Mouse (Mus musculus): Measurements from ENCODE around the gene Dnm2. TPM values are rescaled to one million over a fixed set of nuclear protein-coding genes. Genes with fewer than 3 reads are reported as not detected.

Dnm2 gene
- polyA plus RNA-seq (2012; ENCODE audit: insufficient read depth, insufficient read length, missing spikeins), result 39.0 and 48.4 TPM in 2 replicates

DNA sequence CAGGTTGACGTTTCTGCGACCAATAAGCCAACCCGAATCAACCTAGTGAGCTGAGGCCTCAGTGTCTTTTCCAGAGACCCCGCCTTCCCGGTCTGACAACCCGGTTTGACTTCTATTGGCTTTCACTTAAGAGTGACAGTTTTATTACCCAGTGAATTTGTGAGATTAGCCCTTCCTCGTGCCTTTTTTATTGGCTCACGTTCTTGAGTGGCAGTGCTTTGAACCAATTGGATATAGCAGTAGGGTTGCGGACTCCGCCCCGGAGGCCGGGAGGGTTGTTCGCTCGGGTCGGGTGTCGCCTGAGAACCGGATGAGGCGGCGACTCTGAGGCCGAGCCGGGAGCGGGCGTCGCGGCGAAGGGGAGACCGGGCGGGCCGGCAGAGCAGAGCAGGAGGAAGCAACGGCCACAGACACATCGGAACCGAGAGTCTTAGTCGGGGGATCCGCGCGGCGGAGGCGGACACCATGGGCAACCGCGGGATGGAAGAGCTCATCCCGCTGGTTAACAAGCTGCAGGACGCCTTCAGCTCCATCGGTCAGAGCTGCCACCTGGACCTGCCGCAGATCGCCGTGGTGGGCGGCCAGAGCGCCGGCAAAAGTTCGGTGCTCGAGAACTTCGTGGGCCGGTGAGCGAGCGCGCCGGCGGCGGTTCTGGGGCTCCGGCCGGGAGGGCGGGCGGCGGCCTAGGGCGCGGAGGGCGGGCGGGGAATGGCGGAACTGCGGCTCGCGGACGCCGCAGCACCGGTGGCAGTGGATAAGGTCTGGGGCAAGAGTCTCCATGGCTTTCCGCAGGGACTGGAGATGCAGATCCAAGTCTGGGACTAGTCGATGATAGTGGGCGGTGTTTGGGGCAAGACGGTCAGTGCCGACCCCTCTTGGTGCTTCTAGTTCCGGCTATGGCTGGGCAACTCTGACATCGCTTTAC, at the start of gene Dnm2:
Dnm2 (plus strand) TSS at position 278 of the 925 bp plus-strand sequence.
- Histone ChIP-seq H3K27ac (replicated peaks; ENCODE audit: low read depth, low read length) (peak within 1 kb of the TSS; percentile 85), H3K4me1 (ENCODE audit: control insufficient read depth, insufficient read depth, insufficient read length, low read length) (peaks cover 21% of the 10 kb centered on the region), H3K4me3 (ENCODE audit: insufficient read depth, low read depth, low read length) (peak within 1 kb of the TSS; percentile 95)

GRCm38 (mm10) chr9:21379195-21379594, 45.5 kb upstream of the Dnm2 start:
- Histone ChIP-seq H3K4me1 (ENCODE audit: control insufficient read depth, insufficient read depth, insufficient read length, low read length) (no peaks in the 10 kb centered on the region), H3K27ac (replicated peaks; ENCODE audit: low read depth, low read length) (no peak overlapping the region), H3K4me3 (ENCODE audit: insufficient read depth, low read depth, low read length) (no peak overlapping the region)

DNA sequence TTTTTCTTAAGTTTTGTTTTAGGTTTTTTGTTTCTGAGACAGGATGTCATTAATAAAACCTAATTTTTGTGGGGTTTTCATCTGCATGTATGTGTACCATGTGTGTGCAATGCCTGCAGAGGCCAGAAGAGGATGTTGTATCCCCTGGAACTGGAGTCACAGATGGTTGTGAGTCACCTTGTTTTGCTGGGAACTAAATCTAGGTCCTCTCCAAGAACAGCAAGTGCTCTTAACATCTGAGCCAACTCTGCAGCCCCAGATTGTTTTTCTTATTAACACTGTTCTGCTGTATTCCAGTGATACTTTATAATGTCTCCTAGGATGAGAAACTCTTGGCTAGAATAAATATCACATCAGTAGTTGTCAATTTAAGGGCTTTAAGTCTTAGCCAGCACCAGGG, 43.8 kb upstream of the Dnm2 start:
- no peak overlapping the region for H3K27ac ChIP-seq (replicated peaks; ENCODE audit: low read depth, low read length)

DNA sequence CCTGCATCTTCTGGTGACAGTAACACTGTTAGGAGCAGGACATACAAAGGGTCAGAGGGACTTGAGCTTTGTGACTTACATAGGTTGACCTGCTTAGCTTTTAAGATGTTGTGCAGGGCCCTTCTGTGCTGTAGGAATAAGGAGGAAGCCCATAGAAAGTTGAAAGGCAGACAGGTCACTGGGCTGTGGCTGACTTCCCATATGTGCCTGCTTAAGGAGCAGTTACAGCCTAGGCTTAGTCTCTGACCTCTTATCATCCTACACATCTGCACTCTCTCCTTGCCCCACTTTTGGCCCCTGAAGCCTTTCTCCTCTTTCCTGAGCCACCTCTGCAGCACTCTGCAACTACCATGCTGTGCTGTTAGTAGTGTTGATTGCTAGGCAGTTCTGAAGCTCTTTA, 40.7 kb upstream of the Dnm2 start:
- Histone ChIP-seq H3K4me3 (ENCODE audit: insufficient read depth, low read depth, low read length) (no peak overlapping the region), H3K4me1 (ENCODE audit: control insufficient read depth, insufficient read depth, insufficient read length, low read length) (no peaks in the 10 kb centered on the region), H3K27ac (replicated peaks; ENCODE audit: low read depth, low read length) (no peak overlapping the region)

More for the DNA sequence above, 43.8 kb upstream of the Dnm2 start:
- Histone ChIP-seq H3K4me3 (ENCODE audit: insufficient read depth, low read depth, low read length) (no peak overlapping the region), H3K4me1 (ENCODE audit: control insufficient read depth, insufficient read depth, insufficient read length, low read length) (no peaks in the 10 kb centered on the region)

- H3K4me3 ChIP-seq (ENCODE audit: insufficient read depth, low read depth, low read length), result no peak overlapping the region
- no peaks in the 10 kb centered on the region for H3K4me1 ChIP-seq (ENCODE audit: control insufficient read depth, insufficient read depth, insufficient read length, low read length)
- H3K27ac ChIP-seq (replicated peaks; ENCODE audit: low read depth, low read length), result no peak overlapping the region
Measured at GRCm38 (mm10) chr9:21392646-21393175, 32.0 kb upstream of the Dnm2 start.

GRCm38 (mm10) chr9:21395692-21396091, 29.0 kb upstream of the Dnm2 start:
- Histone ChIP-seq H3K4me3 (ENCODE audit: insufficient read depth, low read depth, low read length) (no peak overlapping the region), H3K27ac (replicated peaks; ENCODE audit: low read depth, low read length) (no peak overlapping the region), H3K4me1 (ENCODE audit: control insufficient read depth, insufficient read depth, insufficient read length, low read length) (no peaks in the 10 kb centered on the region)

GRCm38 (mm10) chr9:21397170-21397569, 27.5 kb upstream of the Dnm2 start:
- no peak overlapping the region for H3K27ac ChIP-seq (replicated peaks; ENCODE audit: low read depth, low read length)
- no peaks in the 10 kb centered on the region for H3K4me1 ChIP-seq (ENCODE audit: control insufficient read depth, insufficient read depth, insufficient read length, low read length)
- no peak overlapping the region for H3K4me3 ChIP-seq (ENCODE audit: insufficient read depth, low read depth, low read length)

- H3K4me3 ChIP-seq (ENCODE audit: insufficient read depth, low read depth, low read length), result no peak overlapping the region
- H3K4me1 ChIP-seq (ENCODE audit: control insufficient read depth, insufficient read depth, insufficient read length, low read length), result no peaks in the 10 kb centered on the region
- H3K27ac ChIP-seq (replicated peaks; ENCODE audit: low read depth, low read length), result no peak overlapping the region
Measured at GRCm38 (mm10) chr9:21401042-21401441, 23.7 kb upstream of the Dnm2 start.

DNA sequence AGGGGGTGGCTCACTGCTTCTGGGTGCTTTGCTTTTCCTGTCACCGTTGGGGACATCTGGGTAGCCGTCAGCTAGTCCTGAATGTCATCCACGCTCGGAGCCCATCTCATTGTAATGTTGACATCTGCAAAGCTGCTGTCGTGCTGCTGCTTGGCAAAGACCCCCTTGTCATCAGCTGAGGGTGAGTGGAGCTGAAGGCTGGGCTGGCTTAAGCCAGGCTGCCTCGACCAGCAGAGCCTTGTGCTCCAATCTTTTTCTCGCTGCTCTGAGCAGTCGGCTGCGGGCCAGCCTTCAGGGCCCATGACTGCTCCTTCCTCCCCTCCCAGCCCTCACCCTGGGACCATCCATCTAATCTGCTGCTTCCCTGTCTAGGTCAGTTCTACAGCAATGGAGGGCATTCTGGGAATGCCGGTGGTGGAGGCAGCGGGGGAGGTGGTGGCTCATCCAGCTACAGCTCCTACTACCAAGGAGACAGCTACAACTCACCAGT, 21.9 kb upstream of the Dnm2 start:
- H3K4me1 ChIP-seq (ENCODE audit: control insufficient read depth, insufficient read depth, insufficient read length, low read length), result no peaks in the 10 kb centered on the region
- H3K4me3 ChIP-seq (ENCODE audit: insufficient read depth, low read depth, low read length), result no peak overlapping the region
- no peak overlapping the region for H3K27ac ChIP-seq (replicated peaks; ENCODE audit: low read depth, low read length)

DNA sequence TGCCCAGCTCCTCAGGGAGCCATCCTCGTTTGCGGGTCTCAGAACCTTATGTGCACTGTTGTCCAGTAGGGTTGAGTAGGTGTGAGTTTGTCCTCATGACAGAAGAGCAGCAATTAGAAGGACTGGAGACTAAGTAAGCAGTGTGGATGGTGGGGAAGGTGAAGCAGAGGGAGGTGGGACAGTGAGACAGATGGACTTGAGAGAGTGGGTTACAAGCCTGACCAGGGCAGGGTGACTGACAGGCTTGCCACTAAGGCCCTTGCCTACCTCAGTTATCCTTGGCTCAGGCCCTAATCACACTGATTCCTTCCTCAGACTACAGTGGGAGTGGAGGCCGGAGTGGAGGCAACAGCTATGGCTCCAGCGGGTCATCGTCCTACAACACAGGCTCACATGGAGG, 21.0 kb upstream of the Dnm2 start:
- H3K4me1 ChIP-seq (ENCODE audit: control insufficient read depth, insufficient read depth, insufficient read length, low read length), result no peaks in the 10 kb centered on the region
- H3K4me3 ChIP-seq (ENCODE audit: insufficient read depth, low read depth, low read length), result no peak overlapping the region
- H3K27ac ChIP-seq (replicated peaks; ENCODE audit: low read depth, low read length), result no peak overlapping the region

DNA sequence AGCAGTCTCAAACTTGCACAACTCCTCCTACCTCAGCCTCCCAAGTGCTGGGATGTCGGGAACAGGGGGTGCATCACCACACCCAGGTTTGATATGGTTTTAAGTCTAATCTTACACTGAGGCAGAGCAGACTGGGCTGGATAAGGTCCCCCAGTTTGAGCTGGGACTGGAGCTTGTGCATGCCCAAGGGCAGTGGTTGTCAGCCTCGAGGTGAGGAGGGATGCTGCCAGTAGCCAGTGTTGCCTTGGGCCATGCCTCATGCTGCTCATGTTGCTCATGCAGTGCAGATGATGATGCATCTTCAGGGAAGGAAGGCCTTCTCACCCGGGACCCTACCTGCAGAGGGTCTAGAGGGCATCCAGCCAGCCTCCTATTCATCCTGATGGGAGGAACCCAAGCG, 19.2 kb upstream of the Dnm2 start:
- no peaks in the 10 kb centered on the region for H3K4me1 ChIP-seq (ENCODE audit: control insufficient read depth, insufficient read depth, insufficient read length, low read length)
- no peak overlapping the region for H3K4me3 ChIP-seq (ENCODE audit: insufficient read depth, low read depth, low read length)
- no peak overlapping the region for H3K27ac ChIP-seq (replicated peaks; ENCODE audit: low read depth, low read length)

DNA sequence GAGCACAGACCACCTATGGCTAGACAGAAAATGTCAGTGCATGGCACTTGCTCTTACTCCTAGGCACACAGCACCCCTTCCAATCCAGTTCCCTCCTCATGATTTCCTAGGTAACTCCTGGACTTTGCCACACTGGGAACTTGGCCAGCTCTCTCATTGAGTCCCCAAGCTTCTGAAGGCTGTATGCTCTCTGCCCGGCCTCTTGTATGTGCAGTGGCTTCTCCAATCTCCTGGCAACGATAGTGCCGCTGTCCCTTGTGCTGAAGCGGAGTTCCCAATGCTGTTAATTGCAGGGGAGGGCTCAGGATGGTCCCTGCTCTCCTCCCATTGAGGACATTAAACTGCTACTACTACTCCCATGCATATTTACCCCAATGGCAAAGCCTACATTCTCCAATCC, 16.8 kb upstream of the Dnm2 start:
- Histone ChIP-seq H3K4me1 (ENCODE audit: control insufficient read depth, insufficient read depth, insufficient read length, low read length) (no peaks in the 10 kb centered on the region), H3K4me3 (ENCODE audit: insufficient read depth, low read depth, low read length) (no peak overlapping the region), H3K27ac (replicated peaks; ENCODE audit: low read depth, low read length) (no peak overlapping the region)

GRCm38 (mm10) chr9:21408624-21409023, 16.1 kb upstream of the Dnm2 start:
- Histone ChIP-seq H3K27ac (replicated peaks; ENCODE audit: low read depth, low read length) (no peak overlapping the region), H3K4me3 (ENCODE audit: insufficient read depth, low read depth, low read length) (no peak overlapping the region), H3K4me1 (ENCODE audit: control insufficient read depth, insufficient read depth, insufficient read length, low read length) (no peaks in the 10 kb centered on the region)

DNA sequence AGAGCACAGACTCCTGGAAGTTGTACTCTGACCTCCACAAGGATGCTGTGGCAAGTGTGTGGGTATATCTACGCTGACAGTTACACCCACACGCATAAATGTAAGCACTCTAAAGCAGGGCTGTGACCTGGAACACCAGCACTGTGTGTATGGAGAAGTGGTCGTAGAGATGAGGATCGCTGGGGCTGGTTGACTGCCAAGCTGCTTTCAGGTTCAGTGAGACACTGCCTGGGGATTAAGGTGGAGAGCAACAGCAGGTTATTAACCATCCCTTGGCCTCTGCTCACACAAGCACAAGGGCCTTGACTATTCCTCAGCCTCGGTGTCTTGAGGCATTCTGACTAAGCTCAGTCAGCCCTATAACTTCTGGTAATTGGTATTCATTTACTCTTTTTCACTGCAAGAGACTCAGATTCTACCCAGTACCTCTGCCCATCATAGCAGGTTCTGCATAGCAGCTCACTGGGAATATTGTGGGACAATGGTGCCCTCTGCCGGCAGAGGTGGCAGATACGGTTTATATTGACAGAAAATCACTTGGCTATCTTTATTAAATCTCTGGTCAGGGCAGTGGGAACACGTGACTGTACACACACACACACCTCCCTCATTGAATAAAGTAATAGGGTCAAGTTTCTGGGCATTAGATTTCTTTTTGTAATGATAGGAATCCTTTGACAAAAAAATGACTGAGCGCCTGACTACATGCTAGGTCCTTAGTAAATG, 15.0 kb upstream of the Dnm2 start:
- no peak overlapping the region for H3K4me3 ChIP-seq (ENCODE audit: insufficient read depth, low read depth, low read length)
- H3K27ac ChIP-seq (replicated peaks; ENCODE audit: low read depth, low read length), result no peak overlapping the region
- no peaks in the 10 kb centered on the region for H3K4me1 ChIP-seq (ENCODE audit: control insufficient read depth, insufficient read depth, insufficient read length, low read length)

All from brown adipose tissue, adult 24 weeks (tissue).